Mouse (Mus musculus): ENCODE data around the gene Cd38.
A peak's percentile ranks its signal among the peaks of the same experiment; 100 is the strongest.

Cd38 gene

DNA sequence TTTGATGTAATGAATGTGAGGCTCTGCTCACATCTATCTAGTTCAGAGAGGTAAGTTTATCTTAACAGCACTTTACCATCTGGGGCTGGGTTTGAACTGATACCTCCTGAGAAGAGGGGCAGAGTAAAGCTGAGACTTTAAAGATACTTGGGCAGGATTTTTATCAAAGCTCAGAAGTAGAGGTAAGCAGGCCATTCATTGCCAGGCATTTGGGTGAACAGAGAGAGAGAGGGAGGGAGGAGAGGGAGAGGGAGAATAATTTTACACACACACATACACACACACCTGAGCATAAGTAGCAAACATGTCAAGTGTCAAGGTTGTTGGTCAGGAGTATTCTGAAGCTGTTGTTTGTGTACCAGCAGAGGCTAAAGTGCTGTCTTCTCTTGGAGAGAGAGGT lies at the start of gene Cd38:
Gene Cd38, plus strand, starts transcription at position 301 of the 400 bp plus-strand sequence.
- DNase-seq (ENCODE audit: low spot score in 2 of 2): no peak

DNA sequence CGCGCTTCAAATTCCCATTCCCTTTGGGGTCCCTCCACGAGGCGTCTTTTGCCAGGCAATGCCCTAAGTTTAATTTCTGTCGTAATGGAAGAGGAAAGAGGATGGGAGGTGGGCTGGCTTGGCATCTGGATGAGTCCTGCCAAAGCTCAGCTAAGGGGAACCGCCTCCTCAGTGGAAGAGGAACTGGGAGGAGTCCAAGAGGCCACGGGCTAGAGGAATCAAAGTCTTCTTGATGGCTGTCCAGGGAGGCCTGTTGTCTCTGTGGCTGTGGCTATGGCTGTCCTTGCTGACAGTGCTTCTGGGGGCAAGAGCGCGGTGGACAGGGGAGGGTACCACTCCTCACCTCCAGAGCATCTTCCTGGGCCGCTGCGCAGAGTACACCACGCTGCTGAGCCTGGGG lies 49.7 kb upstream of the Cd38 start, which contains the start of gene Bst1:
Gene Bst1, plus strand, starts transcription at position 191 of the 400 bp plus-strand sequence.
- DNase-seq (ENCODE audit: low spot score in 2 of 2): no peak

DNA sequence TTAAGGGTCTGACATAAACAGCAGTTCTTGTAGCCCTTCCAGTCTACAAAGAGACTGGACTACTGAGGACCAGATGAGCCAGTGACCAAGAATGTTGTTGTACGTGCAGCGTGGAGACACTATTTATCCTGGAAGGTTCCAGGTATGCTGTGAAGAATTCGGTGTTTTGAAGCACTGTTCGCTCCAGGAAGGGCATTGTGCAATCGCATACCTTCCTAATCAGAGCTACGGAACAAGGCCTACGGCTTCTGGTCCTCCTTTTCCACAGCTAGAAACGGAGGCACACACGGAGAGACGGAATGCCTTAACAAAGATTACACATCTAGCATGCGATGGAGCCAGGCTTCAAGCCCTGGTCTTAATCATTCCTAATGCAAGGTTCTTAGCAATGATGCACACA lies 47.6 kb upstream of the Cd38 start:
- DNase-seq (ENCODE audit: low spot score in 2 of 2): no peak

DNA sequence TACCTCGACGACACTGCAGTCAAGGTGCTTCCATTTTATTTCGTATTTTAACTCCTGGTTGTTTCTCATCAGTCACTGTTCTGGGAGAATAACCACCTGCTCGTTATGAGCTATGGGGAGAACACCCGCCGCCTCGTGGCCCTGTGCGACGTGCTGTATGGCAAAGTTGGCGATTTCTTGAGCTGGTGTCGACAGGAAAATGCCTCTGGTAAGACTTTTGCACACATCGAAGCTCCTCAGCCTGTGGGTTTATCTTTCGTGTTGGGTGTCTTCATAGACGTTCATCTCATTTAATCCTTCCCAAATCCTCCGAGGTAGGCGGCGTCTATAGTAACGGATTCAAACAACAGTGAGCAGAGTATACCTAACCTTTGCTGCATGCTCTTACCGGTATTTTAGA lies 46.8 kb upstream of the Cd38 start, which contains the start of gene Fbxl5:
Gene Fbxl5, minus strand, starts transcription at position 101 of the 400 bp plus-strand sequence.
- DNase-seq (ENCODE audit: low spot score in 2 of 2): no peak

DNA sequence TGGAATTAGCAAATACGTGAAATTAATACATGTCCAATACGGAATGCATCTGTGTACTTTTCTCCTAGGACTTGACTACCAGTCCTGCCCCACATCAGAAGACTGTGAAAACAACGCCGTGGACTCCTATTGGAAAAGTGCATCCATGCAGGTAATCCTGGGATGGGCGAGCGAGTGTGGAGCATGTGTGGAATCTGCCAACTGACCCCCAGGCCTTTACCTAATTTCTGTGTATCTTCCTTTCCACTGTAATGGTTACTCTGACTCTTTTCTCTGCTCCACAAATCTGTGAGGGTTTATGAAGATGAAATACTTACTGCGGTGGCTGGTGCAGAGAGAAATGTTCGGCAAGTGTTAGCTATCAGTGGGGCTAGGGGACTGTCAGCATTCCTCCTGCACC lies 46.2 kb upstream of the Cd38 start:
- DNase-seq (ENCODE audit: low spot score in 2 of 2): no peak

DNA sequence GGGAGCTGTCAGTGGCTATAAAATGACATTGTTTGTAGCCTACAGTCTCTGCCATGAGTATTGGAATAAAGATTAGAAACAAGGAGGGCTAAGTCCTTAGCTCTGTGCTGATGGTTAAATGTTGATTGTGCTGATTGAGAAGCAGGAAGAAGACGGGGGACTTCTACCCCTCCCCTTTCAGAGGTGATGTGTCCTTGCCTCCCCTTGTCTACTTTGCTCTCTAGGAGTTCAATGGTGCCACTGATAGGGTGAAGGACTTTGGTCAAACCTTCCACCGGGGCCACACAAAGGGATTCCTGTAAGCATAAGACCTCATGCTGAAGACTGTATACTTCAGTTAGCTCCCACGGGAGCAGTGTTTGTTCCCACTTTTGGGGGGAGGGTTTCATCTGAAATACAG lies 45.5 kb upstream of the Cd38 start:
- DNase-seq (ENCODE audit: low spot score in 2 of 2): no peak

DNA sequence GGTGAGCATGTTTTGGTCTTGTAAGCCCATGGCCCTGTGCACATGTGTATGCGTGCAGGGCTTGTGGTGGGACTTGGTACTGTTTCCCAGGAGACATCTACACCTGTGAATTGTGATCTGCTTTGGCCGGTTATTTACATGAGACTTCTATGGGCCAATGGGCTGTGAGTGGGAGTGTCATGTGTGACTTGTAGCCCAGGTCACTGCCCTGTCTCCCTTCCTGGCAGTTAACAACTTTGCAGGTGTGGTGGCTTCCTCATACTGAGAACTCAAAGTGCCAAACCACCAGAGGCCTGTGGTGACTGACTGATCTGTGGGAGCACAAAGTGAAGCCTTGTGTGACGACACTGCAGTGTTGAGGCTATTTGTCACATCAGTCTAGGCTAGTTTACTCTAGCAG lies 43.8 kb upstream of the Cd38 start:
- peak; percentile 69 to 84 for DNase-seq (ENCODE audit: low spot score in 2 of 2)

DNA sequence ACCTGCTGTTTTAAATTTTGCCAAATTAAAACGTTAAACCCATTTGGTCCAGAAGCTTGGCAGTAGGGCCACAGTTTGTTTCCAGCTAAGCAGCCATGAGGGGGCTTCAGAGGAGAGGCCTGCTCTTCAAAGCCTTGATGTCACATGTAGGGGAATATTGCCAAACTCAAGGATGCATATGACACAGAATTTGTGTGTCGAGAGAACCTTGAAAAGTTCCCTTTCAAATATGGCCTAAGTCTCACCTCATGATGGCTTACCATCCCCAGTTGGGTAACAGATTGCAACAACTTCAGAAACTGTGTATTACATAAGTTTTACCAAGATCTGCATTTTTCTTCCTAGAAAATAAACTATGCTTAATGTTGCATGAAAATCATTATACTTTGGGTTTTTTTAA lies 41.5 kb upstream of the Cd38 start:
- no peak for DNase-seq (ENCODE audit: low spot score in 2 of 2)

DNA sequence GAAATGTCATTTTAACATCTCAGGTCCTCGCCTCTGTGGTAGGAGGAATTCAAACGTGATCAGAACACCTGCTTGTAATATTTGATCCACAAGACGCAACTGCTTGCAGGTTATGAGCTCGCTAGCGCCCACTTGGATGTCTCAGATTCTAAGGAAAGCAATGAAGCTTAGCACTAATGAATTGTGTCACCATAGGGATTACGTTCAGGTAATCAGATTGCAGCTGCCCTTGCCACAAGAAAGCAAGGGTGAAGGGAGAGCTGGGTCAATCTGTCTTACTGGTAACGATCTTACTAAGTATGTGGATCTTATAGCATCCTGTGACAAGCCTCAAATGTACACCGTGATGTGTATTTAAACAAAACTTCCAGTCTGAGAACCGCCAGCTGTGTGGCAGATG lies 41.0 kb upstream of the Cd38 start:
- no peak for DNase-seq (ENCODE audit: low spot score in 2 of 2)

DNA sequence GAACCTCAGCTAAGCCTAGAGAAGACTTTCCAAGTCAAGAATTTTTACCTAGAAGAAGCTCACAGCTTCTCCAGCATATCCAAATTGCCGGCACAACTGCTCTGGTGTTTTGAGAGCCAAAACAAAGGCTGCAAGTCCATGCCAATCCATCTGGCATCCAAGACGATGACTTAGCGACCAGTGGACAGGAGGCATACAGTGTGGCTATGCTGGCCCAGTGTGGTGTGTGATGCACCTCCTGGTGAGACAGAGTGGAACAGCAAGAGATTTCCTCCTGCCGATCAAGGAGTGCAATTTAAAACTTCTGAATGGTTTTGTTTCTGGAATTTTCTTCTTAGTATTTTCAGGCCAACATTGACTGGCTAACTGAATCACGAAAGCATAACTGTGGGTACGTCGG lies 31.8 kb upstream of the Cd38 start:
- DNase-seq (ENCODE audit: low spot score in 2 of 2): no peak

DNA sequence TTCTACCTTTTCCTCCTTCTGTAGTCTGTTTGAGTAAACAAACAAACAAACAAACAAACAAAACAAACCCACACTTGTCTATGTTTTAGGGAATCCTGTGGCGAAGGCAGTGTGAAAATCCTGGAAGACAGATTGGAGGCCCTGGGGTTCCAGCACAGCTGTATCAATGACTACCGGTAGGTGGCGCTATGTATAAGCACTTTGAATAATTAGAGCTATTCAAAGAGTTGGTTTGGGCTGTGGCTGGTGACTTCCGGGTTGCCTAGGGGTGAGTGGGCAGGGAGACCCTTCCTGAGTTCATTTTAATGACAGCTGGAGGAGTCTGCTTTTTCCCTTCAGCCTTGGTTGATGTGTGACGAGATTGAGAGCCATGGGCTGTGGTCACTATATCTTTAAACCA lies 31.0 kb upstream of the Cd38 start:
- DNase-seq (ENCODE audit: low spot score in 2 of 2): peak; percentile 31 to 64

DNA sequence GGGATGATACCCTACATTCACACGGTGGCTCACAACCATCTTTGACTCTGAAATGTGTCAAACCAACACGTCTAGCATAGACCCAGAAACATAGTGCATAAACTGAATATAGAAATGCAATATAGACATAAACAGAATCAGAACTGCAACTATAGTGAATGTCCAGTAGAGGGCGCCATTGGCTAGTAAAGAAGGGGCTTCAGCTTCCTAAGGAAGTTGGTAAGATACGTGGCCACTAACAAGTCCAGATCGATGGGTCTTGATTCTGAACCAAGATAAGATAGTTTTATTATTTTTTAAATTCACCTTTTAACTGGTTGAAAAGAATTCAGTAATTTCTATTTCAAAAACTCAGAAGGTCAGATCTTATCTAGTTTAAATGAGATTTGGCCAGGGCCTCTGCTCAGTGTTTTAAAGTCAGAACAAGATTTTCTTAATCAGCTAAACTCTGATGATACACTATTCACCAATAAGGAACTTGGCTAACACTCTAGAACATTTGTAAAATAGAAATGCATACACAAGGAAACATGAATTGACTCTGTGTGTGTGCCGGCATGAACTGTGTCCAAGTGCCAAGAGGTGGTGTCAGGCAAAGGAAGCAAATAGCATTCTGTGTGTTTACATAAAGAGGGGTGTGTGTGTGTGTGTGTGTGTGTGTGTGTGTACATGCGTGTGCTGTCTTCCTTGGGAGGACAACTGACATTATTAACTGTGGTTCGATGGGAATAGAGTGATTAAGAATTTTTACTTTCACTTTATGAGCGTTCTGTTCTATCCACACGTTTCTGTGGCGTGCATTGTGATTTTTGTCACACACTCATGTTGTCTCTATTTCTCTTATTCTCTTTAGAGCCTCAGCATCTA lies 27.0 kb upstream of the Cd38 start:
- DNase-seq (ENCODE audit: low spot score in 2 of 2): peak in 1 of 2 experiments; percentile 75

DNA sequence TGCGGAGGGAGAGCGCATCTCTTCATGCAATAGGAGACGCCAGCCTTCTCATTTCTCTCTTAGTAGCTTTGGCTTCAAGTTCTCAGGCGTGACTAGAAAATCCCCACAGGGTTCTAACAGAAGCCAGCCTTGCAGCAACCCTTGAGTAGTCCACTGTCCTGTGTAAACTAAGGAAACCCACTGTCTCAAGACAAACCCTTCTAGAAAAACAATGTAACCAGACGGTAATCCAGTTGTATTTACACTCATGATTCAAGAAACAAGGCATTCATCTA lies 26.4 kb upstream of the Cd38 start:
- DNase-seq (ENCODE audit: low spot score in 2 of 2): no peak

DNA sequence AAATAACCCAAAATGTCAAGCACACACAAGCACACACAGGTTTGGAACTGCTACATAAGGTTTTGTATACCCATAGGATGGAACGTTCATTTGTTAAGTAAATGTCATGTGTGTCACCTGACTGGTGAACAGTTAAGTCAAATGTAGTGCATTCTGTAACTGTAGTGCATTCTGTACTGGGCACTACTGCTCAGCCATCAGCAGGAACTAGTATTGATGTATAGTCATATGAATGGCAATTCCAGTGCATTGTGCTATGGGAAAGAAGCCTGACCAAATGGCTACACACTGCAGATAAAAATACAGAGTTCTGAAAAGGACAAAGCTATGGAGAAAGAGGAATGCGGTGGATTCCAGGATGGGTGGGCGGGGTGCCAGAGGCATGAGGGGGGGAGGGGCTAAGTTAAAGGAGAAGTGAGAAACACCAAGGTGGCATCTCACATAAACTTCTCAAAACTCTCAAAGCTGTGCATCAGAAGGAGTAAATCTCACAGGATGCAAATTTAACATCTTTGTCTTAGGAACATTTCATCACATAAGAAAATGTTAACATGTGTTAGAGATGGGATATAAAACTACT lies 25.7 kb upstream of the Cd38 start:
- no peak for DNase-seq (ENCODE audit: low spot score in 2 of 2)

DNA sequence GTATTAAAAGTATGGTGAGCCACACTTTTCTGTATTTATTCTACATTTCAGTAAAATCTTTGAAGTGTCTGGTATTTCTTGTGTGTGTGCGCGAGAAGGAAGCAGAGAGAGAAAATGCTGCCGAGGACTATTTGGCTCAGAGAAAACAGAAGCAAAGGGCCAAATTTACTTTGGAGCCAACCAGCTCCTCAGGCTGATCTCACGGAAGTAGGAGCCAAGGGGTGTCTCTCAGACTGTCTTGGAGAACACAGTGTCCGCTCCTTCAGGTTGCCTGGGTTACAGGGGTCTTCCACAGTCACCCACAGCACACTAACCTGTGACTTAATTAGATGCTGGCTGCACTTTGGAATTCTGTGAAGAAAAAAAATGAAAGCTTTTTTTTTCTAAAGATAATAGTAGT lies 23.3 kb upstream of the Cd38 start:
- no peak for DNase-seq (ENCODE audit: low spot score in 2 of 2)

DNA sequence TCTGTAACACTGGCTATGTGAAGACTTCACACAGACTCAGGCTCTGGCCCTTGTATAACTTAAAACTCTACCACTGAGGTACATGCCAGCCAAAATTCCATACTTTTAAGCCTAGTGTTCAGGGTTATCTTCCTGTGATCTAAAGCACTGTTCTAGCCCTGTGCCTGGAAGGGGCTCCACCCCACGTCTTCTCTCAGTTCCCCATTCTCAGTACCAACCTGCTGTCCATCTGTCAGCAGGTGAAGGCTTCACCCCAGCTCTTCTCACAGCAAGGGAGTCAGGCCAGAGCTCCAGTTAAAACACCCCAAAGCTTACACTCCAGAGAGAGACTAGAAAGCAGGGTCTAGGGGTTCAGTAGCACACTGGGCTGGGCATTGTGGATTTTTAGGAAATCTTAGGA lies 22.7 kb upstream of the Cd38 start:
- DNase-seq (ENCODE audit: low spot score in 2 of 2): no peak

DNA sequence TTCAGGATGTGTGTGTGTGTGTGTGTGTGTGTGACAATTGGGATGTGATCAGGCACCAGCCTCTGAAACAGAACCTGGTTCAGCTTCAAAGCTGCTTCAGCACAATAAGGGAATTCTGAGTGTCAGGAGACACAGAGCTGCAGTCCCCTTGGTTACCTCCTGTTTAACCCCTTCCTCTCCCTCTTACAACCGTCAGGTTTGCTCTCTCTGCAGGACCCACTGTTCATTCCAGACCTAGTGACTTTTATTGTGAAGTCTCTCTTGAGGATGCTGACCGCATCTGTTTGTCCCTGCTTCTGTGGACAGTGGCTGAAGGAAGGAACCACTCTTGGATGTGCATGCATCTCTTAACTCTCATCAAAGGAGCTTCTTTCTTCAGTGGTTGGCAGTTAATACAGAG lies 22.1 kb upstream of the Cd38 start:
- DNase-seq (ENCODE audit: low spot score in 2 of 2): no peak

DNA sequence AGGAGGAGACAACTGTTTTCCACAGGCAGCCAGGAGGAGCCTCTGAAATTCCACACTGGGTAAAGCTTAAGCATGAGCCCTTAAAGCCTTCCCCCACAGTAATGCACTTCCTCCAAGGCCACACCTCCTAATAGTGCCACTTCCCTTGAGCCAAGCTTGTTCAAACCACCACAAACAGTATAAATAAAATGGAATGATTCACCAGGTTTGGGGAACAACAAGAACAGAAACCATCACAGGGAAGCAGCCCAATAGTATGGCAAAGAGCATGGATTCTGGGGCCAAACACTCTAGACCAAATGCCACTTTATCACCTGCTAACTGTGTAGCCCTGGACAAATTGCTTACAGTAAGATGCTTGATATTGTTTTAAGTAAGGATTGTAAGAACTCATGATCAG lies 20.8 kb upstream of the Cd38 start:
- DNase-seq (ENCODE audit: low spot score in 2 of 2): no peak

DNA sequence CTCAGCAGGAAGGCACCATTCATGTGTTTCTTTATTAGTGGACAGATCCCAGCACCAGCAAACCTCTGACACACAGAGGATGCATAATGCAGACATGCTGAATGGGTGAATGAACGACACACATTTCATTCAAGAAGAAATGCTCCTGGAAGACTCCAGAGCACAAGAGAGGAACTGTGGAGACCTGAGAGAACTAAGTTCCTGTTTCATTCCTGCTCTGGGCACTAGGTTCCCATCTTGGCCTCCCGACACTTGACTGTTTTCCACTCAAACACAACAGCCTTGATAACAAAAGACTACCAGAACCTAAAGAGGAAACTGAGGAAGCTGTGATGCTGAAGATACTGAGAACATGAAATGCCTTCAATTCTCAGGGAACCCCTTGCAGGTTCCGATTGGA lies 20.1 kb upstream of the Cd38 start:
- no peak for DNase-seq (ENCODE audit: low spot score in 2 of 2)

DNA sequence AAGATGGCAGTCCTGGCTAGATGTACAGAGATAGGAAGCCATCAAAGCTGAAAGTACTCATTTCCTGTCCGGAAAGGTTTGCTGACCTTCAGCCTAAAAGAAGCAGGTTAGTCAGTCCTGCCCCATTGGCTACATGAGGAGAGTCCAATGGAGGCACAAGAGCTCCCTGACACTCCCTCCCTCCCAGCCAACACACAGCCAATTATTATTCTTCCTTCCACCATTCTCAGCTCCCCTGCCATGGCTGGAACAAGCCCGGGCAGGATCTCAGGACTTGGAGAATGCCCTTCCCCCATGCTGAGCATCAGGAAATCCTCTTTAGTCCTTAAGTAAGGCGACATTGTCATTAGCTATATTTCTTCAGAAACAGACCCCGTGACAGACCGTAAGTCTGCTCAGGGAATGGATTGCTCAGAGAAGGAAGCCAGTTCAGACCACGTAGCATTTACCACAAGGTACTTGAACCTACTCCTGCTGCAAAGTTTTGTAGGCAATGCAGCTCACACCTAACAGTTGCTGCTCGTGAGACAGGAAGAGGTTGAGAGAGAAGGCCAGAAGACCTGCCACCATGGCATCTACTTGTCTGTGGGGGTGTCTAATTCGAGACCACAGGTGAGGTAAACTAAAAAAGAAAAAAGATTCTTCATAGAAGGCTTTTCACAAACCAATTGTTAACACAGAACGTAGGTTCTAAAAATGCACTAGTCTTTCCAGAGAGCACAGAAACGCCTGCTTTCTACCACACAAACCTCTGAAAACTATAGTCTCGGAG lies 15.1 kb upstream of the Cd38 start:
- no peak for DNase-seq (ENCODE audit: low spot score in 2 of 2)

DNA sequence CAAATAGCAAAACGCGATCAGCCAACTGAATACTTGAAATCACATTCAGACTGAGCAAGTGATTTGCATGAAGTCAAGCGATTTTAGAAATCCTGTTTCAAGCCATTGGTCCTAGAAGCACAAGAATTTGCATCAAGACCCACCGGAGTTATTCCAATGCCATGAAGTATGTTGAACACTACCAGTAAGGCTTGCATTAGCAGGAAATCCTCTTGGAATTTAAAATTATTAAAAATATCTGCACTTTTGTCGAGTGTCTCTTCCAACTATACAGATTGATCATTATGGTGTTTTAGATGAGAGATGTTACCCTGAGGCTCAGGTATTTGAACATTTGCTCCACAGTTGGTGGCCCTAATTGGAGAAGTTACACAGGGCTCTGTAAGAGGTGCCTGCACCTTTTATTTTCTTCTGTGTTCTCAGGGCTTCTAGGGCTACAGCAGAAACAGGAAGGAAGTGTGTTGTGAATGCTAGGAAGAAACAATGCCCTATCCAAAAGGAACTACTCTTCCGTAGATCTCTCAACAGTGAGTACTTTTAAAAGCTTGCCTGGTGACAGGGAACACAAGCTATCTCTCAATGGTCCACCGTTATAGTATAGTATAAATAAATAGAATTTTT lies 14.4 kb upstream of the Cd38 start:
- no peak for DNase-seq (ENCODE audit: low spot score in 2 of 2)

DNA sequence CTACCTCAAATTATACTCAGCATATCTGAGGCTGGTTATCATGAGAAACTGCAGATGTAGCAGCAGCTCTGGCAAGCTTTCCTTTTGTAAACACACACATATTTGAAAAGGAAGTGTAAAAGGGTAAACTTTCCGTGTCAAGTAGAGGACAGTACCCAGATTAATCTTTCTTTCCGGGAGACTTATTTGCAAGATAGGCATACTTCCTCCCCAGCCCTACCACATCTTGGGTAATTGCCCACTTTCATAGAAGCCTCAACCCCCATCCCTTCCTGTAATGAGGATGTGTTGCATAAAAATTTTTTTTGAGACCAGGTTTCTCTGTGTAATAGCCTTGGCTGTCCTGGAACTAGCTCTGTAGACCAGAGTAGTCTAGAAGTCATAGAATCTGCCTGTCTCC lies 12.6 kb upstream of the Cd38 start:
- DNase-seq (ENCODE audit: low spot score in 2 of 2): no peak

DNA sequence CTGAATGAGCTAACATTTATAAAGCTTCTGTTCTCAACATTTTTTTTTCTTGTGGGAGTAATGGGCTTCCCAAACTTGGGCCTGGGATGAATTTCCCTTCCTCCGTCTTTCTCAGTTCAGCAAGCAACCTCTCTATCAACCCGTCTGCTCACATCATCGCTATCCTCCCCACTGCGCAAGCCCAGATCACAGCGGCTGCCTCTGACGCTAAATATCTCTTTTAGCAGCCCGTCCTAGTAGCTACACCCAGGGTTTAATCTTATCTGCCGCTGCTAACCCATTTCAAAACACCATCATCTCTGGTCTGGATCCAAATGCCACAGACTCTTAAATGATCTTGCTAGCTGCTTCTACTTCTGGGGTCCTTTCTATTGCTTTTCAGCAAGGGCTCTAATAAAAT lies 8.7 kb upstream of the Cd38 start:
- DNase-seq (ENCODE audit: low spot score in 2 of 2): no peak
